Mouse (Mus musculus): ENCODE measurements around the gene 9530068E07Rik. TPM values are rescaled to one million over a fixed set of nuclear protein-coding genes. Genes with fewer than 3 reads are reported as not detected.
"Not testable (repeated sequence)": the region's sequence is repeated elsewhere in the genome, so short reads cannot be mapped to it uniquely, and the experiment has no call there.

The 9530068E07Rik gene
- polyA plus RNA-seq, 1 experiment, result 80.0 TPM

DNA sequence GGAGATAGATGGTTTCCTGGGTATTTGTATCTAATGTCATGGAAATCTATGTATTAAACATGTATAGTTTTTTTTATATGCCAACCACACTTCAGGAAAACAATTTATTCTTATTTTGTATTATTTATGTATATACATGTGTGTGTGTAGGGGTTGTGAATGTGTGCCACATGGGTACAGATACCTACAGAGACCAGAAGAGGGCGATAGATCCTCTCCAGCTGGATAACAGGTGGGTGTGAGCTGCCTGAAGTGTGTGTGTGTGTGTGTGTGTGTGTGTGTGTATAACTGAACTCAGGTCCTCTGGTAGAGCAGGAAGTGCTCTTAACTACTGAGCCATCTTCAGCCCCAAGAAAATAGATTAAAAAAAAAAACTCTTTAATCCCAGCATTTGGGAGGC is 40.6 kb upstream of the 9530068E07Rik start:
- Histone ChIP-seq H3K4me1 (ENCODE audit: control insufficient read depth, insufficient read depth, insufficient read length, low read length) (peaks cover 19% of the 10 kb centered on the region; the same call in 1 of the 2 replicates), H3K4me3 (ENCODE audit: low read depth, low read length) (no peak overlapping the region), H3K36me3 (ENCODE audit: control insufficient read depth, insufficient read depth, low read length) (no peaks in the 10 kb centered on the region), H3K27me3 (ENCODE audit: control insufficient read depth, insufficient read depth, low read length) (no peaks in the 10 kb centered on the region), H3K27ac (ENCODE audit: insufficient read depth, low read depth, low read length) (no peak overlapping the region)
- WGBS, result 92% methylated on average over 1 of the region's 1 CpGs
- TF ChIP-seq CTCF (IDR thresholded peaks at IDR 0.05; ENCODE audit: extremely low read depth, insufficient read length, insufficient replicate concordance, low read depth, low read length) (no peak), POLR2A (IDR thresholded peaks at IDR 0.05; ENCODE audit: low read depth, low read length) (no peak)

GRCm38 (mm10) chr11:52357091-52357490 is 39.1 kb upstream of the 9530068E07Rik start:
- H3K4me3 ChIP-seq (ENCODE audit: low read depth, low read length); H3K36me3 ChIP-seq (ENCODE audit: control insufficient read depth, insufficient read depth, low read length); H3K27ac ChIP-seq (ENCODE audit: insufficient read depth, low read depth, low read length); H3K27me3 ChIP-seq (ENCODE audit: control insufficient read depth, insufficient read depth, low read length): not testable (repeated sequence)
- WGBS, result 92% methylated on average over 5 of the region's 5 CpGs
- peaks cover 11% of the 10 kb centered on the region; the same call in 1 of the 2 replicates for H3K4me1 ChIP-seq (ENCODE audit: control insufficient read depth, insufficient read depth, insufficient read length, low read length)

GRCm38 (mm10) chr11:52358520-52358919 is 37.7 kb upstream of the 9530068E07Rik start:
- Histone ChIP-seq H3K4me3 (ENCODE audit: low read depth, low read length) (peak overlapping the region; percentile 55), H3K27ac (ENCODE audit: insufficient read depth, low read depth, low read length) (peak overlapping the region; percentile 17; the same call in 1 of the 2 replicates), H3K36me3 (ENCODE audit: control insufficient read depth, insufficient read depth, low read length) (no peaks in the 10 kb centered on the region), H3K4me1 (ENCODE audit: control insufficient read depth, insufficient read depth, insufficient read length, low read length) (peaks cover 19% of the 10 kb centered on the region; the same call in 1 of the 2 replicates), H3K27me3 (ENCODE audit: control insufficient read depth, insufficient read depth, low read length) (no peaks in the 10 kb centered on the region)
- 9% methylated on average over 4 of the region's 4 CpGs for WGBS
- TF ChIP-seq POLR2A (IDR thresholded peaks at IDR 0.05; ENCODE audit: low read depth, low read length) (no peak), CTCF (IDR thresholded peaks at IDR 0.05; ENCODE audit: extremely low read depth, insufficient read length, insufficient replicate concordance, low read depth, low read length) (no peak)

DNA sequence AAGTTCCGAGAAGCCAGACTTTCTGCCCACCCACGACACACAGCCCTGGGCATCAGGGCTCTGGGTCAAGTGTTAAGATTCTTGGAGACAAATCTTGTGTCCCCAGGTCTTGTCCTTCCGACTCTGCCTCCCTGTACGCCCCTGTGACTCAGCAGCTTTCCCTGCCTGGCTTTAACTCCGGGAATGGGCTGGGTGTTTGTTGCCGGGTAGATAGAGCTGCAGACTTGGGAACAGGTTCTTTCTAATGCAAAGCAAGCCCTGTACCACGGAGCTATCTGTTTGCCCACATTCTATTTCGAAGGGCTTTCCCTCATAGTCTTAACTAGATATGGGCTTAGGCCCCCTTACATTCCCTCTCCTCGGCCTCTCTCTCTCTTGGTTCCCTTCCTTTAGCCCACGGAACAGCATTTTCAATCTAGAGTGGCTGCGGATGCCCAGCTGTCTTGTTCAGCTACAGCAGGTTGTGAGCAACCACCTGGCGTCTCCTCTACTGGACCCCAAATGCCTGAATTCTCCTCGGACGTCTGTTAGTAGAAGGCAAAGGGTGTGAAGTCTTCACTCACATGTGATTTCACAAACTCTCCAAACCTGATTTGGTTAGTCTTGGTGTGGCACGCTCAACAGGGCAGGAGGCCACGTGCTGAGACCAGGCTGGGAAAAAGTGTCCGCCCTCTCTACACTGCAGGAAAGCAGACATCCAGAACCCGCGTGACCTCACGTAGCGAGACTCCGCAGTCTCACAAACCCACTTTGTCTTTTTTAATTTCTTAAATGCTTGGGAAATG is 36.4 kb upstream of the 9530068E07Rik start:
- Histone ChIP-seq H3K27ac (ENCODE audit: insufficient read depth, low read depth, low read length) (peak overlapping the region; percentile 98), H3K27me3 (ENCODE audit: control insufficient read depth, insufficient read depth, low read length) (no peaks in the 10 kb centered on the region), H3K4me1 (ENCODE audit: control insufficient read depth, insufficient read depth, insufficient read length, low read length) (peaks cover 25% of the 10 kb centered on the region), H3K36me3 (ENCODE audit: control insufficient read depth, insufficient read depth, low read length) (no peaks in the 10 kb centered on the region), H3K4me3 (ENCODE audit: low read depth, low read length) (peak overlapping the region; percentile 72)
- no peak for TF ChIP-seq POLR2A (IDR thresholded peaks at IDR 0.05; ENCODE audit: low read depth, low read length)
- TF ChIP-seq CTCF (IDR thresholded peaks at IDR 0.05; ENCODE audit: extremely low read depth, insufficient read length, insufficient replicate concordance, low read depth, low read length), result no peak
- 14% methylated on average over 22 of the region's 22 CpGs for WGBS

- Histone ChIP-seq H3K36me3 (ENCODE audit: control insufficient read depth, insufficient read depth, low read length) (no peaks in the 10 kb centered on the region), H3K4me1 (ENCODE audit: control insufficient read depth, insufficient read depth, insufficient read length, low read length) (peaks cover 30% of the 10 kb centered on the region), H3K27me3 (ENCODE audit: control insufficient read depth, insufficient read depth, low read length) (no peaks in the 10 kb centered on the region), H3K27ac (ENCODE audit: insufficient read depth, low read depth, low read length) (peak within 1 kb of the TSS; percentile 98), H3K4me3 (ENCODE audit: low read depth, low read length) (peak within 1 kb of the TSS; percentile 72)
- TF ChIP-seq POLR2A (IDR thresholded peaks at IDR 0.05; ENCODE audit: low read depth, low read length) (peak; percentile 65), CTCF (IDR thresholded peaks at IDR 0.05; ENCODE audit: extremely low read depth, insufficient read length, insufficient replicate concordance, low read depth, low read length) (no peak)
- under 1% methylated on average over 84 of the region's 84 CpGs for WGBS
These were observed 35.6 kb upstream of the 9530068E07Rik start, which contains the start of gene Vdac1 for GRCm38 (mm10) chr11:52360471-52361277. Gene Vdac1, plus strand, starts transcription at chr11:52360860.

GRCm38 (mm10) chr11:52361287-52361921 is 34.8 kb upstream of the 9530068E07Rik start:
- peaks cover 36% of the 10 kb centered on the region for H3K4me1 ChIP-seq (ENCODE audit: control insufficient read depth, insufficient read depth, insufficient read length, low read length)
- no peaks in the 10 kb centered on the region for H3K27me3 ChIP-seq (ENCODE audit: control insufficient read depth, insufficient read depth, low read length)
- peak overlapping the region; percentile 94 for H3K27ac ChIP-seq (ENCODE audit: insufficient read depth, low read depth, low read length)
- 0% methylated on average over 47 of the region's 47 CpGs for WGBS
- H3K4me3 ChIP-seq (ENCODE audit: low read depth, low read length), result peak overlapping the region; percentile 72
- H3K36me3 ChIP-seq (ENCODE audit: control insufficient read depth, insufficient read depth, low read length), result no peaks in the 10 kb centered on the region
- no peak for TF ChIP-seq CTCF (IDR thresholded peaks at IDR 0.05; ENCODE audit: extremely low read depth, insufficient read length, insufficient replicate concordance, low read depth, low read length)
- TF ChIP-seq POLR2A (IDR thresholded peaks at IDR 0.05; ENCODE audit: low read depth, low read length), result peak; percentile 60; the same call in 1 of the 2 replicates
